Mouse (Mus musculus): Measurements from ENCODE around the gene Prrc2c. TPM values are rescaled to one million over a fixed set of nuclear protein-coding genes. Genes with fewer than 3 reads are reported as not detected.
"Not testable (repeated sequence)": the region's sequence is repeated elsewhere in the genome, so short reads cannot be mapped to it uniquely, and the experiment has no call there.

Gene Prrc2c
- total RNA-seq, 2 experiments from 2014 or later: 54.2 to 55.0 TPM

DNA sequence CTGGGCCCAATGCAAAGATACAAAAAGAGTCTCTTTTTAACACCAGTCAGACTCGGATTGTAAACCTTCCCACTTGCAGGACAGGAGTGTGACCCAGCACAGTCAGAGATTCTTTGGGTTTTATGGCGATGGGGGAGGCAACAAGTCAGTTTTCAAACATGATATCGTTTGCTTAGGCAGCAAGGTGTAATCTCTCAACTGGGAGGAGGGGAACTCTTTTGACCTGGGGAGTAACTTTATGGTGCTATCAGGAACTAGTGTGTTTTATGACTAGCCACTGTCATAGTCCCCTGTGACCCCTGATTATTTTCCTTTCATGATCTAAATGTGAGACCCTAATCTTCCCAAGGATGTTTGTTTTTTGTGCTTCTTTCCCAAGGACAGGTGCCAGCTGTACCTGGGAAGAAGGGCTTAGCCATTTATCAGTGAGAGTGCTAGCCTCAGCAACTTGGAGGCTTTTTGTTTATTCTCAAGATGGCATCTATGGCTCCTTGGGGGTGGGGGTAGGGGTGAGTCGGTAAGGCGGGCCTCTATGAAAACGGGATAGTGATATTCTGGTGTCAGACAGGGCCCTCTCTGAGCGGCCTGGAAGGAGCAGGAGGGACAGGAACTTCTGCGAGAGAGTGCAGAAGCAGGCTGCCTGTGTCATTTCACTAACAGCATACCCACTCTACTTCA is 39.8 kb downstream of the Prrc2c start:
- no peak for ATAC-seq (replicated peaks; ENCODE audit: low FRiP score, poor library complexity, severe bottlenecking)

DNA sequence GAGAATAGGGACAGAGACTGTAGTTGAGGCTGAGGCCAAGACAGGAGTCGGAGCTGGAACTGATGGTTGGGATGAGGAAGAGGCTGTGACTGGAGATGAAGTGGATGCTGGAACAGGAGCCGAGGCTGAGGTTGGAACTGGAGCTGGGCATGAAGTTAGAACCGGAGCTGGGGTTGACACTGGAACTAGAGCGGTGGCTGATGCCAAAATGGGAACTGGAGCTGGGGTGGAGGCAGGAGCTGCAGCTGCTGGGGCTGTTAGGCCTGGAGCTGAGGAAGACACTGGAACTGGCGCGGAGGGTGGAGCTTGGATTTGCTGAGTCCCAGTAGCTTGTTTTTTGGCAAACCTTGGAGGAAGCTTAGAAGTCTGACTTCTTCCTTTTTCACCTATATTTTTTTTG is 42.5 kb downstream of the Prrc2c start:
- no peak for ATAC-seq (replicated peaks; ENCODE audit: low FRiP score, poor library complexity, severe bottlenecking)

DNA sequence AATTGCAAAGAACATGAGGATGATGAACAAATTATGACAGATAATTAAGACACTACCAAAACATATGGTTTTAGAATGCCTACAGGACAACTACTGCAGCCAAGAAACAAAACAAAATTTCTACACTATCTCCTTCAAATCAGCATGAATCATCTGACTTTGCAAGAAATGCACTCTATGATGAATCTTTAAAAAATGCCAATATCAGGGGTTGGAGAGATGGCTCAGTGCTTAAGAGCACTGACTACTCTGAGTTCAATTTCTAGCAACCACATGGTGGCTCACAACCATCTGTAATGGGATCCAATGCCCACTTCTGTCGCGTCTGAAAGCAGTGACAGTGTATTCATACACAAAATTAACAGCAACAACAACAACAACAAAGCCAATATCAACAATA is 46.6 kb downstream of the Prrc2c start:
- ATAC-seq (replicated peaks; ENCODE audit: low FRiP score, poor library complexity, severe bottlenecking): no peak

DNA sequence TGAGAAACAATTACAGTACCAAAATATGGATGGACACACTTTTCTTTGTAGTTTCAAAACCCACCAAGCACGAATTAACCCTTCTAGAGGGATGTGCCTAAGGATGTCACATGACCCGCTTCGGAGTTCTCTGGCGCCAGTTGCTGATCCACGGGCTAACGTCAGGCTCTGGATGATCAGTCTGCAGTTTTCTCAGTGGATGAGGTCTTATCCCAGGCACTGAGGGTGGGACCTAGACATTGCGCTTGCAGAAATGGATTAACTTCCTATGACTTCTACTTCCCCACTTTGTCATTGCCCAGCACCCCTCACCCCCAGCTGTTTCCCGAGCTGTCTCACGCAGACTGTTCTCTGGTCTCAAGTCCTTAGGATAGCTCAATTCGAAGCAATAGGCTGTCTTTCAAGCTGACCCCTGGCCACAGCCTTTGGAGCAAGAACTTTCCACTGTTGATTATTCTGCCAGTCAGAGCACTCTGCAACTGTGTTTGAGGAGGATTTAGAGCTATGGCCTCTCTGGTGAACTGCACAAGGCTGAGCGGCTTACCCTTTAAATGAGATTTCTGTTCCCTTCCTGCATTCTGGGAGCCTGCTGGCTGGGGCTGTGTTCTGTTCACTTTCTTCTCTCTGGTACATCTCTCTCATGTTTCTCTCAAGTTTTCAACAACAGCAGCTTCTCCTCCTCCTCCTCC is 74.7 kb downstream of the Prrc2c start:
- no peak for ATAC-seq (replicated peaks; ENCODE audit: low FRiP score, poor library complexity, severe bottlenecking)

DNA sequence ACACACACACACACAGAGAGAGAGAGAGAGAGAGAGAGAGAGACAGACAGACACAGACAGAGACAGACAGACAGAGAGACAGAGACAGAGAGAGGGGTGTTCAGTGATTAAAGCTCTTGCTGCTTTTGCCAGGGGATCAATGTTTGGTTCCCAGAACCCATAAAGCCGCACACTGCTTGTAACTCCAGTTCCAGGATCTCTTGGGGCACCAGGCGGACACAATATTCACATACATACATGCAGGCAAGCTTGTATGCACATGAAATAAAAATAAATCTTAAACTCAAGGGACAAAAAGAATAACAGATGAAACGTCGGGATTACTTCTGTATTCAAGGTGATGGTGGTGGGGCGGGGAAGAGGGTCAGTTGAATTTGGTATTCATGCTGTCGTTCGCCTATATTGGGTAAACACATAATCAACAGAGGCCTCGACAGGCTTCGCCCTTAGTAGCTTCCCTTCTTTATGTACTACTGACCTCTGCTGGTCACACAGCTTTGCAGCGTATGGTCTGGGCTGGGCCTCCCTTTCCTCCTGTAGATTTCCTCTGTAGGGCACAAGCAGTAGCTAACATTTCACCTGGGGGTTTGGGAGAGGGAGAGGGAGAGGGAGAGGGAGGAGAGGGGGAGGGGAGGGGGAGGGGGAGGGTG is 75.4 kb downstream of the Prrc2c start:
- 0 out of 2 replicates have a peak, but pooled peaks have one; percentile 69 for ATAC-seq (replicated peaks; ENCODE audit: low FRiP score, poor library complexity, severe bottlenecking)

DNA sequence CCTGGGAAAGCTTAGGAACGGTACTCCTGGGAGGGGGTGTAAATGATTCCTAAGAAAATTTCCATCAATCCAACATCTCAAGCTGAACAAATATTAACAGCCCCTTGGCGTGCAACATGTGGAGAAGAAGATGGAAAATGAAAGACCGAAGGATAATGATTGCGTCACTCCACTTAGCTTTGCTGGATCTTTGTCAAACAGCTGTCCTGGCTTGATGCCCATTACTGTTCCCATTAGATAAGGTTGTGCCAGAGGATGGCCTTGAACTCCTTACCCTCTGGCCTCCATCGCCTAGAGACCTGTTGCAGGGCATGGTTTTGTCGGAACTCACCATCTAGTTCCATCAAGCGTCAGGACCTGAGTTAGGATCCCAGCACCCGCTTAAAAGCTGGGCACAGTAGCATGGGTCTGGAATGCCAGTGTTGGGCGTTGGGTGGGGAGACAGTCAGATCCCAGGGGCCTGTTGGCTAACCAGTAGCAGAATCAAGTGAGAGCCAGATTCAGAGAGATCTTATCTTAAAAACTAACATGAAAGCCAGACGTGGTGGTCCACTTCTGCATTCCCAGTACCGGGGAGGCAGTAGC is 80.0 kb downstream of the Prrc2c start:
- peak; percentile 65 for ATAC-seq (replicated peaks; ENCODE audit: low FRiP score, poor library complexity, severe bottlenecking)

DNA sequence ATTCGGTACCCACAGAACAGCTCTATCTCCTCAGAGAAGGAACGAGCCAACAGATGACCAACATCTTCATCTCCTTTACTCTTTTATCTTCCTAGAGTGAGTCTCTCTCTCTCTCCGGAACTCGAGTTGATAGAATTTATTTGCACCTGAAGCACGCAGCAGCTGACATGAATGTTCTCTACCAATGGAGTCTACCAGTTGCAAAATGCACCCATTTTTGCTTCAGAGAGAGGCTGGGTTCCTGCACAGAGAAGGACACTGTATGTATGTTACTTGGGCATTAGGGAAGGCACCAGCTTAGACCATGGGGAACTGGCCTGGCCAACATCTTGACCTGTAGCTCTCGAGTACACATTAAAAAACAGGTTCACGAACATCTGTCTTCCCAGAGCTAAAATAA is 82.2 kb downstream of the Prrc2c start, which contains the start of gene Myocos:
Gene Myocos (minus strand): TSS at position 101 of the 400 bp plus-strand sequence.
- no peak for ATAC-seq (replicated peaks; ENCODE audit: low FRiP score, poor library complexity, severe bottlenecking)

DNA sequence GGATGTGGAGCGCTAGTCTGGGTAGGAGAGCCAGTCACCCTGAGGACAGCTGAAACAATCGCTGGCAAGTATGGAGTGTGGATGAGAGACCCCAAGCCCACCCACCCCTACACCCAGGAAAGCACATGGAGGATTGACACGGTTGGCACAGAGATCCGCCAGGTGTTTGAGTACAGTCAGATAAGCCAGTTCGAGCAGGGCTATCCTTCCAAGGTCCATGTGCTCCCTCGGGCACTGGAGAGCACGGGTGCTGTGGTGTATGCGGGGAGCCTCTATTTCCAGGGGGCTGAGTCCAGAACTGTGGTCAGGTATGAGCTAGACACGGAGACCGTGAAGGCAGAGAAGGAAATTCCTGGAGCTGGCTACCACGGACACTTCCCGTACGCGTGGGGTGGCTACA is 91.9 kb downstream of the Prrc2c start:
- no peak for ATAC-seq (replicated peaks; ENCODE audit: low FRiP score, poor library complexity, severe bottlenecking)

DNA sequence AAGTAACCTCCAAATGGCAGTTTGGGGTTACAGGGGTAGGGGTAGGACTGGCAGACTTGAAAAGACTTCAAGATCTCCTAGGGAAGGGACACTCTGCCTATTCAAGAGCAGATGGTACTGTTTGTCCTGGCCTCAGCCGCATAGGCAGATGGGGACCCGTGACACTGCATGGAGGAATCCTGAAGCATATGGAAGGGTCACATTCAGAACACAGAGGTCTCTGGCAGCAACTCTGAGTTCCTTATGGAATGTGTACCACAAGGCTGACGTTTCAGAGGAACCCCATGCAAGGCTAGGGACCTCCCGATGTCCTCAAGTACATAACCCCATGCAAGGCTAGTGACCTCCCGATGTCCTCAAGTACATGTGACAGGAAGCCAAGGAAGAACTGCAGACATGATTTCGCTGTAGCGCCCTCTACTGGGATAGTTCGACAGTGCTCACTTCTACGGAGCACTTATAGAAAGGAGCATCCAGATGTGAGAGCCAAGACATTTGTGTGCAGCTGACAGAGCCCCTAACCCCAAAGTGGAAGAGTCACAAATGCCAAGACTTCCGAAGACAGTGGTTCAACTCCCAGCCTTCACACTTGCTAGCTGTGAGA is 94.2 kb downstream of the Prrc2c start:
- ATAC-seq (replicated peaks; ENCODE audit: low FRiP score, poor library complexity, severe bottlenecking): 0 out of 2 replicates have a peak, but pooled peaks have one; percentile 42

DNA sequence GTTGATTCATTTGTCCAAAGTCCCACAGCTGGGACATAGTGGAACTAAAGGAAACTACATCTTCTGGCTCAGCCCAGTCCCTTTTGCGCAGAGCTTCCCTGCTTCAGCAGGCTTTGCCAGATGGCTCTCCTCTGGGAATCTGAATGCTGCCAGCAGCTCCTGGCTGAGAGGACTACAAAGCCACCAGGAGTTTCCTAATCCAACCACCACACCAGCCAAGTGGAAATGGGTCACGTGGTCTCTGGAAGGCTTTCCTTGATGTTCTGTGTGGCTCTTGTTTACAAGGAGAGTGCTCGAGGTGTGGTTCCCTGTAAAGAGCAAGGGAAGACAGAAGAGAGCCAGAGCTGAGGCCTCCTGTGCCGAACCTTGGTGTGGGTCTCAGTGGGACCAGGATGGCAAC is 96.6 kb downstream of the Prrc2c start:
- ATAC-seq (replicated peaks; ENCODE audit: low FRiP score, poor library complexity, severe bottlenecking): no peak

DNA sequence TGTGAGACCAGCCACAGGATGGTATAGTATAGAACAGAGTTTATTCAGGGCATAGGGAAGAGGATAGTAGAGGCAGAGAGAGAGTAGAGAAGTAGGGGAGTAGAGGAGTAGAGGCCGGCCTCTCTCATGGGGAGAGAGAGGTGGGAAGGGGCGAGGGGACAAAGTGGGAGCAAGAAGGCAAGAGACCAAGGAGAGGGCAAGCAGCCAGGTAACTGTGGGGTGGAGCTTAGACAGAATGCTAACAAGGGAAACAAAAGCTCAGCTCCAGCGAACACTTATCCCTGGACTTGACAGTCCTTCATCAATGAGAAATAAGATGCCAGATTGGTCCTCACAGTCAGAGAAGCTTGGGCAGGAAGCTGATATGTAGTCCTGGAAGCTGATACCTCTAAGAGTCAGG is 97.8 kb downstream of the Prrc2c start:
- ATAC-seq (replicated peaks; ENCODE audit: low FRiP score, poor library complexity, severe bottlenecking): no peak

DNA sequence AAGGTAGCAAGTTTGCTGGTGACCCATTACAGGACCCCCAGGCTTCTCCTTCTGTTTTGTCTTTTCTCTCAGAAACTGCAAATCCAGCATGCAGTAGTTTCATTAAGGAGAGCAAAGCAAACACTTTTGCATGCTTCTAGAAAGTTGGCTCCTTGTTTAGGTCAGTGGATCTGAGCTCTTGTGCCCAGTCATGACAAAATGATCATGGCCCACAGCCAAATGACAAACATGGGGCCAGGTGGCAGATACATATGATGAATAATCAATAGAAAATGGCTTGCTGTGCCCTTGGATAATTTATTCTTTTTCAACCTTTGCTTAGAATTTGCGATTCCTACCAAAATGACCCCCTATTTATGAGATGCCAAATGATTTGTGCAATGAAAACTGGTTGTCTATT is 100.5 kb downstream of the Prrc2c start:
- no peak for ATAC-seq (replicated peaks; ENCODE audit: low FRiP score, poor library complexity, severe bottlenecking)

DNA sequence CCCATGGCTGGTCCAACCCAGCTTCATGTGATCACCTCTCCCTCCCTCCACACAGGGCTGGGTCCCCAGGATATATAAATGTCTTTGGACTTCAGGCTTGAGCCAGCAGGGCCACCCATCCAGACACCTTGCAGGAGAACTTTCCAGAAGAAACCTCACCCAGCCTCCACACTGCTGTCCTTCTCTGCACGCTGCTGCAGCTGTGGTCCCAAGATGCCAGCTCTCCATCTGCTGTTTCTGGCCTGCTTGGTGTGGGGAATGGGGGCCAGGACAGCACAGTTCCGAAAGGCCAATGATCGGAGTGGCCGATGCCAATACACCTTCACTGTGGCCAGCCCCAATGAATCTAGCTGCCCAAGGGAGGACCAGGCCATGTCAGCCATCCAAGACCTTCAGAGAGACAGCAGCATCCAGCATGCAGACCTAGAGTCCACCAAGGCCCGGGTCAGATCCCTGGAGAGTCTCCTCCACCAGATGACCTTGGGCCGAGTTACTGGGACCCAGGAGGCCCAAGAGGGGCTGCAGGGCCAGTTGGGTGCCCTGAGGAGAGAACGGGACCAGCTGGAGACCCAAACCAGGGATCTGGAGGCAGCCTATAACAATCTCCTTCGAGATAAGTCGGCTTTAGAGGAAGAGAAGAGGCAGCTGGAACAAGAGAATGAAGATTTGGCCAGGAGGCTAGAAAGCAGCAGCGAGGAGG is 101.2 kb downstream of the Prrc2c start, which contains the start of gene Myoc:
Gene Myoc (plus strand): TSS at position 105 of the 700 bp plus-strand sequence.
- no peak for ATAC-seq (replicated peaks; ENCODE audit: low FRiP score, poor library complexity, severe bottlenecking)

DNA sequence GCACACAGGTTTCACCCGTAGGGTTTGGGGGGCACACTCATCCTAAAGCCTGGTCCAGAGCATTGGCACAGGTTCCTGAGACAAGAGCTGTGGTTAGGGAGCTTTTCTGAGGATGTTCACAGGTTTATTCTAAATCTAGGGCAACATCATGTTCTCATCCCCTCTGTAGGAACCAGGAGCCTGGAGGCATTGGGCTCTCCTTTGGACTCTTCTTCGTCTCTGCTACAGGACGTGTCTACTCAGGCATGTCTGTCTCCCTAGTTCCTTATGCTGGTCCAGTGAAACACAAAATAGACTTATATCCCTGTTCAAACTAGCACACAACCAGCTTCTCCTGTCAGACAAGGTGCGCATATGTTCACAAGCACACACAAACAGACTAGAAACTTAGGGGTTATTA is 101.8 kb downstream of the Prrc2c start:
- no peak for ATAC-seq (replicated peaks; ENCODE audit: low FRiP score, poor library complexity, severe bottlenecking)

DNA sequence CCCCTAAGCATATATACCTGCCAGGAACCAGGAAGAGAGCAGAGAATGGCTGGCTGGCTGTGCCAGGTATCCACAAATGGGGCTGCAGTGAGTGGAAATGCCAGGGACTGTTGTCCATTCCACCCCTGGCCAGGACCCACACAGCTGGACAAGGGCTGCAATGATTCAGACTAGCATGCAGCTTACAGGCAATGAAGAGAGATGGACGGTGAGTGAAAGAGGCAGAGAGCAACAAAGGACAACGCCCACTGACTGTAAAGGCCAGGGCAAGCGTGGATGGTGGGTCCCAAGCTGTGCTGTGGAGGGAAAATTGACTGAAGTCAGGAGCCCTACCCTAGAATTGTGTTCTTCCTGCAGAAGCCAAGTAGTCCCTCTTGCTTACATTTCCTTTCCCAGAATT is 103.8 kb downstream of the Prrc2c start:
- no peak for ATAC-seq (replicated peaks; ENCODE audit: low FRiP score, poor library complexity, severe bottlenecking)

DNA sequence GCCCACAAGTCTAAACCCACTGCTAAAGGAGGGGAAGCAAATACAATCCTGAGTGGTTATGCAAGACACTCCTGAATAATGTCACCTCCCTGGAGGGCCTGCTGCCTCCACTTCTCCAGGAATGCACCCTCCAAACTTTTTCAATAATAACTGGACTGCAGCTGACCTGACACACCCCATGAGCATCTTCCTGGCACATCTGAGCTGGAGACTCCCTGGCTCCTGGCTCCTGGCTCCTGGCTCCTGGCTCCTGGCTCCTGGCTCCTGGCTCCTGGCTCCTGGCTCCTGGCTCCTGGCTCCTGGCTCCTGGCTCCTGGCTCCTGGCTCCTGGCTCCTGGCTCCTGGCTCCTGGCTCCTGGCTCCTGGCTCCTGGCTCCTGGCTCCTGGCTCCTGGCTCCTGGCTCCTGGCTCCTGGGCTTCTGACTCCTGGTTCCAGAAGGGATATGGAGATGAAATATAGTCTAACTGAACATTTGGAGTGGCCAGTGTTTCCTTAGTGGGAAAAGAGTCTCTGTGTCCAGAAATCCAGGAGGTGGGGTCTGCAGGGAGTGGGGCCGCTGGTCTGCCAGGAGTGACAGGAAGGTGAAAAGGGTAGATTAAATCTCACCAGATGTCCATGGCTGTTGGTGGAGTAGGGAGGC is 104.9 kb downstream of the Prrc2c start:
- not testable (repeated sequence) for ATAC-seq (replicated peaks; ENCODE audit: low FRiP score, poor library complexity, severe bottlenecking)

DNA sequence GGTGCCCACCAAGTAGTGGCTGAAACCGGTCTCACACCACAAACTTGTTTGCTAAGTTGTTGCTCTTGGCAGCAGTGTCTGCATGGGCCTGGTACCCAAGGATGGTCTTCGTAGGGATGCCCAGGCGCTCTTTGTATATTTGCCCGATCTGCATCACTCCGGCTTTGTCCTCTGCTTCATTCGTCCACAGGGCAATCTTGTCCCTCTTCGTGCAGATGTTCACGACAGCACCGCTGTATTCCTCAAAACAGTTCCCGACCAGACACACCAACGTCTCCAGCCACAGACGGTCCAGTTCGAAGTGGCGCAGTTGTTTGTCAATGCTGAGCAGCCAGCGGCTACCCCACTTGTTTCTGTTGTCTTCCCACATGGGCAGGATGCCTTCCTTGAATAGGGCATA is 112.0 kb downstream of the Prrc2c start:
- ATAC-seq (replicated peaks; ENCODE audit: low FRiP score, poor library complexity, severe bottlenecking): not testable (repeated sequence)

DNA sequence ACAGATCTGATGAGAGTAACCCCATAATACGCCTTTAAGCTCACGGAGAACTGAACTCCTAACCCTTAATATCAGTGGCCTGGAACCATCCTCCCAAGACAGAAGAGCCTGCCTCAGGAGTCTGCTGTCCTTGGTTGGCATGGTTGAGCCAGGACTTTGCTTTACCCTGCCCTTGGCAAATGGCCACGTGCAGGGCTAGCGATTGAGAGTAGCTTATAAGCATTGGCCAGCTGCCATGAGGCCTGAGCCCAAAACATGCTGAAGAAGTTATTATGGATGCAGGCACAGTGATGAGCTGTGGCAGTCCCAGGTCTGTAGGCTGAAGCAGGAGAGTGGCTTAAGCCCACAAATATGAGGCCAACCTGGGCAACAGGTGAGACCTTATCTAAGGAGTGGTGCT is 112.5 kb downstream of the Prrc2c start:
- ATAC-seq (replicated peaks; ENCODE audit: low FRiP score, poor library complexity, severe bottlenecking): not testable (repeated sequence)

DNA sequence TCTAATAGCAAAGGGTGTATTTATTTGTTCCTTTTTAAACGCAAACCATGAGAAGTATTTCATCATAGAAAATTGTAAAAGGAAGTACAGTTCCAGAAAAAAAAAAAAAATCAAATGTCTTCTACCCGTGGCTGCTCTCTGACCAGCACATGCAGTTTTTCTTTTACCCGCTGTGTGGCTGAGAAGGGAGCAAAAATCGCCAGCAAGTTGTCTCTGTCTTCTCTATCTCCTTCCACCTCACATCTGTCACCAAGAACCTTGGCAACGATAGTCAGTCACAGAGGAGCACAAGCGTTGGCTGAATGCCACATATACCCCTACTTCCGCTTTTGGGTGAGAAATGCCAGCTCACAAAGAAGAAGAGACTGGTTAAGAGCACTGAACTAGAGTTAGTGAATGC is 115.1 kb downstream of the Prrc2c start:
- ATAC-seq (replicated peaks; ENCODE audit: low FRiP score, poor library complexity, severe bottlenecking): no peak

Data from erythroblast, adult 5-6 weeks (primary cell).